Mouse (Mus musculus): ENCODE results near the gene Ahcyl2.

The Ahcyl2 gene

GRCm38 (mm10) chr6:29914136-29914535 lies 146.3 kb downstream of the Ahcyl2 start:
- DNase-seq: no peak

- DNase-seq: no peak
These were observed 148.0 kb downstream of the Ahcyl2 start for GRCm38 (mm10) chr6:29915836-29916235.

GRCm38 (mm10) chr6:29916530-29917382 lies 148.9 kb downstream of the Ahcyl2 start, which contains the start of gene Strip2:
Gene Strip2, plus strand, starts transcription at chr6:29917012.
- peak; percentile 93 for DNase-seq

- peak; percentile 33 for DNase-seq
These were observed 149.5 kb downstream of the Ahcyl2 start for GRCm38 (mm10) chr6:29917383-29917720.

GRCm38 (mm10) chr6:29917947-29918346 lies 150.1 kb downstream of the Ahcyl2 start:
- DNase-seq: no peak

GRCm38 (mm10) chr6:29923501-29923900 lies 155.7 kb downstream of the Ahcyl2 start:
- no peak for DNase-seq

- DNase-seq: no peak
These were observed 157.9 kb downstream of the Ahcyl2 start for GRCm38 (mm10) chr6:29925594-29926219.

- no peak for DNase-seq
These were observed 162.3 kb downstream of the Ahcyl2 start for GRCm38 (mm10) chr6:29930087-29930486.

GRCm38 (mm10) chr6:29930665-29931064 lies 162.9 kb downstream of the Ahcyl2 start:
- no peak for DNase-seq

GRCm38 (mm10) chr6:29931181-29931580 lies 163.4 kb downstream of the Ahcyl2 start:
- peak; percentile 57 for DNase-seq

- DNase-seq: peak; percentile 78
These were observed 167.9 kb downstream of the Ahcyl2 start for GRCm38 (mm10) chr6:29935741-29936140.

GRCm38 (mm10) chr6:29940428-29940827 lies 172.6 kb downstream of the Ahcyl2 start:
- DNase-seq: no peak

- no peak for DNase-seq
These were observed 173.2 kb downstream of the Ahcyl2 start for GRCm38 (mm10) chr6:29941036-29941435.

GRCm38 (mm10) chr6:29944465-29944864 lies 176.7 kb downstream of the Ahcyl2 start:
- DNase-seq: no peak

GRCm38 (mm10) chr6:29946568-29946967 lies 178.8 kb downstream of the Ahcyl2 start:
- peak; percentile 49 for DNase-seq

- DNase-seq: peak; percentile 31
These were observed 180.0 kb downstream of the Ahcyl2 start for GRCm38 (mm10) chr6:29947823-29948222.

GRCm38 (mm10) chr6:29956749-29957148 lies 188.9 kb downstream of the Ahcyl2 start:
- no peak for DNase-seq

- DNase-seq: no peak
These were observed 190.9 kb downstream of the Ahcyl2 start for GRCm38 (mm10) chr6:29958669-29959068.

GRCm38 (mm10) chr6:29961081-29961480 lies 193.3 kb downstream of the Ahcyl2 start:
- DNase-seq: no peak
